Mouse (Mus musculus): ENCODE data around the gene Xbp1.

Xbp1 gene

DNA sequence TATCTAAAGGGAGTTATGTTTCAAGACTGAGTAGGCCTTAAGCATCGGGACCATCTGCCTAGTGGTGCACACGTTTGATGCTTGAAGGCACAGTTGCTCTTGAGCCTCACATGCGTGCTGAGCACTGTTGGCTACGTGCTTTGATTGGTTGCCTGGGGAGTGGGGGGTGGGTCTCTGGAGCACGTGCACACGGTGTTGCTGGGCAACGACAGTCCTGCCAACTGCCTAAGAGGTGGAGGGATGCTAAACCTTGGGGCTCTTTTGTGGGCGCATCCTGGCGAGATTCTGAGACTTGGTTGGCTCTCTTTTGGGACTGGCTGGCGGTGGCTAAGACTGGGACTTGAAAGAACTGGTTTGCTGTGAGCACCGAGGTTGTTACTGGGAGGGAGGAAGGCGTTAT lies 49.0 kb downstream of the Xbp1 start, which contains the start of gene Ankrd36:
TSS of gene Ankrd36 (plus strand) at position 211 of the 400 bp plus-strand sequence.
- DNase-seq (ENCODE audit: low read depth, low spot score), result no peak

DNA sequence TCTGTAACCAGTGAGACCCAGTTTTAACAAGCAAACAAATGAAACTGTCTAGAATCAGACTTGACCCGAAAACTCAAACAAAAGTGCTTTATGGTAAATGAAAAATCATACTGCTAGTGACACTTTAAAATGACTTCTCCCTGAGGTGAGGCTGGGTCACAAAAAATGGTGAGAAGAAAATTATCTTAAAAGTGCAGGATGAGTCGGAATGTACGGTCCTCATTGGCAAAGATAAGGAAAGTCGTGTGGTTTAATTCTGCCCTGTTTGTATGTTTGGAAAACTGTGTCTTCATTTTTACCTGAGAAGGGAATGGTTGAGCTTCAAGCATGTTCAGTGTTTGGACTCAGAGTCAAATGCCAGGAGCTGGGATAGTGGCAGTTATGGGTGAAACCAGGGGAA lies 51.4 kb downstream of the Xbp1 start:
- no peak for DNase-seq (ENCODE audit: low read depth, low spot score)

DNA sequence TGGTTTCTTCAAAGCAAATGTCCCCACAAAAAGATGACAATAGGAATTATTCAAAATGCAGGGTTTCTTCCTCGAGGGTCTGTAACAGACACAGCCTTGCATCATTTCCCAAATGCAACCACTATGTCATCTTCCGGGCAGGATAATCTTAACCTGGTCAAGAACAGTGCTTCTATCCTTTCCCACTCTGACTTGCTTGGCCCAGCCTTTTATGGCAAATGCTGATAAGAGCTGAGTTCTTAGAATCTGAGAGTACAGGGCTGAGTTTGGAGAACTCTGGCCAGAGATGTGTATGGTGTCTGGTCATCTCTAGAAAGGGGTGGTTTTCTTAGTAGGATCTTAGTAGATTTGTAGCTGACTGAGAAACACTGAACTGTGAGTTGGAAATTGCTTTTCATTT lies 53.4 kb downstream of the Xbp1 start:
- no peak for DNase-seq (ENCODE audit: low read depth, low spot score)

DNA sequence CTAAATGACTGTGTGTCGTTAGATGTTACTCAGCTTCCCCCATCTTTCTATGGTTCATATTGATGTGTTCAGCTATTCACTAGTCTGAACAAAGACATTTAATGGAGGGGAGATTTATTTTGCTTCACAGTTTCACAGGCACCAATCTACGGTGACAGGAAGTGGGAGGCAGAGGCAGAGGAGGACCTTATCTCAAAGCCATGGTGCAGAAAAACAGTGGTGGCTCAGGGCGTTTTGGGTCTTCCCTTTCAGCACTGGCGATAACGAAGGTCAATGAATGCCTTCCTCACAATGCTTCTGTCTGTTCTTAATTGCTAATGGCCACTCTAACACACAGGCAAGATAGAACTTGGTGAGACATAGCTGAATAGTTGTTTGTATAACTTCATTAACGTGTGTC lies 54.6 kb downstream of the Xbp1 start:
- no peak for DNase-seq (ENCODE audit: low read depth, low spot score)
